Mouse (Mus musculus) forebrain, embryonic 10.5 days (tissue): ENCODE results near the gene Ascl4. TPM values are rescaled to one million over a fixed set of nuclear protein-coding genes. Genes with fewer than 3 reads are reported as not detected.

ENCODE experiments used
- DNase-seq: peaks from one replicate; pipeline ENCODE4 v3.0.0-alpha.2; 2017; ENCODE audit warnings: low spot score; ENCODE audit errors: extremely low spot score
- H3K27ac ChIP-seq: fragments of 300-500 bp; sonication (generic); 2 replicates; pipeline ENCODE4 v1.5.1; 2016; ENCODE audit warnings: mild to moderate bottlenecking
- H3K27me3 ChIP-seq: fragments of 300-500 bp; sonication (generic); 2 replicates; pipeline ENCODE4 v1.6.1; 2016; ENCODE audit warnings: mild to moderate bottlenecking; ENCODE audit not compliant: poor library complexity, severe bottlenecking
- H3K36me3 ChIP-seq: fragments of 300-500 bp; sonication (generic); replicated peaks from 2 replicates; pipeline ENCODE4 v1.6.1; 2016; ENCODE audit warnings: mild to moderate bottlenecking, moderate library complexity
- H3K4me1 ChIP-seq: fragments of 300-500 bp; sonication (generic); 2 replicates; pipeline ENCODE4 v1.6.1; 2016
- H3K4me3 ChIP-seq: fragments of 300-500 bp; sonication (generic); 2 replicates; pipeline ENCODE4 v1.5.1; 2016; ENCODE audit warnings: mild to moderate bottlenecking, moderate library complexity
- H3K9me3 ChIP-seq: fragments of 300-500 bp; sonication (generic); 2 replicates; pipeline ENCODE4 v1.6.1; 2016; ENCODE audit warnings: mild to moderate bottlenecking, moderate library complexity
- WGBS: fragments of 180-500 bp; shearing (Covaris S2); methylation state at CpG from one replicate; pipeline ENCODE4 v1.1.7; 2016; 5-methylcytosine and 5-hydroxymethylcytosine counted together
- polyA plus RNA-seq: library from polyadenylated mRNA; unstranded; fragments of >200 nt; fragmentation: Nextera tagmentation; extraction: Ambion mirVana; gene quantifications from 2 replicates; pipeline ENCODE4 v1.2.1, GENCODE M21; 2016

Ascl4 gene
- polyA plus RNA-seq, 1 experiment from 2014 or later = 0.42 TPM

DNA sequence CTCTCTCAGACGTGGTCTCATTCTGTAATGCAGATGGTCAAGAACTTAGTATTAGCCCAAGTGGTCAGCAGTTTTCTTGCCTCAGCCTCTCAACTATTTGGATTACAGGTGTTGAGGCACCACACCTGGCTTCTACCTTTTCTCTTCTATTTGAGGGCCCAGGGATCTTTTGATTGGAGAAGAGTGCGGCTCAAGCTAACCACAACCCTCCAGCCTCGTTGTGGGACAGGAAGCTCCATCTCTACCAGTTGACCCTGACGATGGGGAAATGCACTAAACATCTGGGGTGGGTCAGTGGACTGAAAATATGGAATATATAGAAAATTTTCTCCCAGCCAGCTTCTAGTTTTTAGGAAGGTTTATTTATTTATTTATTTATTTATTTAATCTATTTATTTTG lies 64.9 kb downstream of the Ascl4 start:
- no peak for DNase-seq
- Histone ChIP-seq H3K27me3 (no peaks in the 10 kb centered on the region), H3K4me1 (no peaks in the 10 kb centered on the region), H3K4me3 (no peak overlapping the region), H3K36me3 (no peaks in the 10 kb centered on the region), H3K27ac (no peak overlapping the region), H3K9me3 (no peaks in the 10 kb centered on the region)
- 89% methylated on average over 4 of the region's 4 CpGs for WGBS

DNA sequence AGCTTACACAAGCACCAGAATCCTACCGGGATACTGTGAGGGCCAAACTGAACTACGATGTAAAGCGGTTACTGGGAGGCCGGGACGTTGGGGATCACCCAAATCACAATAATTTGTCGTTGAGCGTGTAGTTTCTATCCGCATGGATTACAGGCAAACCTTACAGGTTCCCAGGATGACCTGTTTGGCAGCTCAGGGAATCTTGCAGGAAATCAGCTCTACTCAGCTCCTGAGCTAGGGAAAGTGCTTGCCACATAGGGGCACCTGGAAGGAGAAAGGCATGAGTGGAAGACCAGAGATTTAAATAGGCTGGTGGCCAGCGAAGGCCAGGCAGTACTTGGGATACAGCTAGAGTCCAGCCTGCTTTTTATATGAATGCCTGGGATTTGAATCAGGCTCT lies 66.4 kb downstream of the Ascl4 start:
- H3K27ac ChIP-seq = no peak overlapping the region
- no peaks in the 10 kb centered on the region for H3K4me1 ChIP-seq
- no peaks in the 10 kb centered on the region for H3K9me3 ChIP-seq
- DNase-seq = no peak
- no peaks in the 10 kb centered on the region for H3K27me3 ChIP-seq
- WGBS = 86% methylated on average over 9 of the region's 9 CpGs
- no peaks in the 10 kb centered on the region for H3K36me3 ChIP-seq
- H3K4me3 ChIP-seq = no peak overlapping the region

DNA sequence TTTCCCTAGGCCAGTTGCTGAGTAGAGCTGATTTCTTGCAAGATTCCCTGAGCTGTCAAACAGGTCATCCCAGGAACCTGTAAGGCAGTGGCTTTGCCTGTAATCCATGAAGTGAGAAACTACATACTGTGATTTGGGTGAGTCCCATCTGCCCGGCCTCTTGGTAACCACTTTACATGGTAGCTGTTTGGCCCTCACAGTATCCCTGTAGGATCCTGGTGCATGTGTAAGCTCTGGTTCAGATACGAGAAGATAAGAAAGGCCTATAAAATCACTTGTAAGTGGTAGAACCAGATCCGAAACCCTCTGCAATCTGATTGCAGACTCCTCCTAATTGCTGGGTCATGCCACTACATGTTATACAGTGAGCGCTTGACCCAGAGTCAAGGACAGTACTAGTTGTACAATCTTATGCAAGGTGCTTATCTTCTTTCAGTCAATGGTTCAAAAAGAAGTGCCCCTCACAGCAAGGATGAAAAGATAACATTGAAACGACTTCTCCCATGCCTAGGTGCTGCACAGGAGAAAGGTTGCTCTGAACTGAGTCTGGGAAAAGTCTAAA lies 67.1 kb downstream of the Ascl4 start:
- WGBS = 88% methylated on average over 5 of the region's 5 CpGs
- no peaks in the 10 kb centered on the region for H3K36me3 ChIP-seq
- no peak for DNase-seq
- no peaks in the 10 kb centered on the region for H3K4me1 ChIP-seq
- no peaks in the 10 kb centered on the region for H3K27me3 ChIP-seq
- H3K4me3 ChIP-seq = no peak overlapping the region
- no peaks in the 10 kb centered on the region for H3K9me3 ChIP-seq
- H3K27ac ChIP-seq = no peak overlapping the region

Other genes with a start within 250 kb of the Ascl4 start
- gene Pwp1, start 98.2 kb upstream of the Ascl4 start, polyA plus RNA-seq = 118 and 128 TPM in 2 replicates
- gene Prdm4, start 10.5 kb upstream of the Ascl4 start, polyA plus RNA-seq = 23.7 and 25.8 TPM in 2 replicates
- 226 and 234 TPM in 2 replicates for gene Rtcb, start 30.1 kb downstream of the Ascl4 start, polyA plus RNA-seq
- not detected in 2 replicates for gene Bpifc, start 84.2 kb downstream of the Ascl4 start, polyA plus RNA-seq
- gene Fbxo7, start 94.3 kb downstream of the Ascl4 start, polyA plus RNA-seq = 17.7 and 18.4 TPM in 2 replicates